Mouse (Mus musculus) neutrophil, adult 5-6 weeks (primary cell): ENCODE measurements around the gene Ormdl3. TPM values are rescaled to one million over a fixed set of nuclear protein-coding genes. Genes with fewer than 3 reads are reported as not detected.

ENCODE experiments used
- ATAC-seq: fragments of 151-379, 151-347 bp; 2 replicates; pipeline ENCODE4 v1.8.0; 2017; ENCODE audit warnings: mild to moderate bottlenecking, moderate TSS enrichment; ENCODE audit not compliant: insufficient number of reproducible peaks, poor library complexity, low FRiP score, severe bottlenecking; ENCODE audit errors: extremely low read depth
- total RNA-seq: library from RNA; stranded (forward); fragments of 200-1000 nt; gene quantifications from 2 replicates; pipeline ENCODE4 v1.2.3, GENCODE M21; 2017

The Ormdl3 gene
- total RNA-seq, 1 experiment from 2014 or later = 18.6 TPM

DNA sequence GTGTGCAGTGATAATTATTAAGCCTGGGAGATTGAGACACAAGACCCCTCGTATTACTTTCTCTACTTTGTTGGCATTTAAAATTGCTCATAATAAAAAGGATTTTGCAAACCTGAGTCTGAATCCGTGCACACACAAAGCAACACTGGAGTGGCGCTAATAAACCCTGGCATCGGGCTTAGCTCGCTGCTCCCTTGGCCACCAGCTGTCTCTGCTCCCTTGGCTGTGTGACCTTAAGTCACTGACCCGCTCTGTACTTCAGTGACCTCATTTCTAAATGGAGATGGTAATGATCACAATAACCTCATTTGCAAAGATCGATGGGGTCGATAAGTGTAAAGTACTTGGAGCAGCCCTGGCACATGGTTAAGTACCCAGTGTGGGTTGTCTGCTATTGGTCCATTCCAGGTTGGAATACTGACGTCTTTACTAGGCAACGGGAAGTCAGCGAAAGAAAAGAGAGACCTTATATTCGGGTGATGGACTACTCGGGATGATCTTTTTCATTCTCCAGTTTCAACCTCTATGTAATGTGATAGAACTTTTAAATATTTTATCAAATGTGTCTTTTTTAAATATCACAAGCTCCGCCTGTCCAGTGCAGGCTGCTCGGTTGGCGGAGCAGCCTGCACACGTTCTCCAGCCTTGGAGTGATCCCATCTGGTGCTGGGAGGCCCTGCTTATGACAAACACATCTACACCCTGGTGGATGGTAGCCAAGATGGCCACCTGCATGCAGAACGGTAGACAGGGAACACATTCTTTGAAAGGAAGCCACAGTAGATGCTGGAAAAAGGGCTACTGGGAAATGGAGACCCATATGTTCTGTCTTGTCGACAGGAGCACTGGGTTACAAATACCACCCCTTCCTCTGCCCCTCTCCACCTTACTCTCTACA, 3.6 kb upstream of the Ormdl3 start:
- ATAC-seq = no peak

- no peak for ATAC-seq
Measured at GRCm38 (mm10) chr11:98589306-98589705, 2.1 kb upstream of the Ormdl3 start.

DNA sequence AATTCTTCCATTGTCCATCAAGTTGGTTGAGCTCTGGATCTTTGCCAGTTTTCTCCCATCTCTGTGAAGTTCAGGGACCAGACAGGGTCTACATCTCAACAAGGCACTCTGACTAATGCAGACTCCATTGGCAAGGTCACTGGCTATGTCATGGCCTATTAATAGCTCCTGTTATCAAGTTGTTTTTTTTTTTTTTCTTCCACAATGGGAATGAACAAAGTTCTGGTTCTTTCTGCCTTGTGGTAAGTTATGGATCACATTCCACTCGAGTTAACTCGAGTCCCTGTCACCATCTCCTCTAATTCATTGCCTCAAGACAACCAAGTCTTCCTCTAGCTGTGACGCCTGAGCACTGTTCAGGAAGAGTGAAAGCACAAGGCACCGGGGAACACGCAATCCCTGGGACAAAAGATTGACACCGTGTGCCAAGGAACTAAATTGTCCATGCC, 1.7 kb upstream of the Ormdl3 start:
- no peak for ATAC-seq

GRCm38 (mm10) chr11:98587684-98588546, 747 bp upstream of the Ormdl3 start:
- ATAC-seq = no peak

GRCm38 (mm10) chr11:98586087-98586891, 879 bp downstream of the Ormdl3 start:
- ATAC-seq = no peak

DNA sequence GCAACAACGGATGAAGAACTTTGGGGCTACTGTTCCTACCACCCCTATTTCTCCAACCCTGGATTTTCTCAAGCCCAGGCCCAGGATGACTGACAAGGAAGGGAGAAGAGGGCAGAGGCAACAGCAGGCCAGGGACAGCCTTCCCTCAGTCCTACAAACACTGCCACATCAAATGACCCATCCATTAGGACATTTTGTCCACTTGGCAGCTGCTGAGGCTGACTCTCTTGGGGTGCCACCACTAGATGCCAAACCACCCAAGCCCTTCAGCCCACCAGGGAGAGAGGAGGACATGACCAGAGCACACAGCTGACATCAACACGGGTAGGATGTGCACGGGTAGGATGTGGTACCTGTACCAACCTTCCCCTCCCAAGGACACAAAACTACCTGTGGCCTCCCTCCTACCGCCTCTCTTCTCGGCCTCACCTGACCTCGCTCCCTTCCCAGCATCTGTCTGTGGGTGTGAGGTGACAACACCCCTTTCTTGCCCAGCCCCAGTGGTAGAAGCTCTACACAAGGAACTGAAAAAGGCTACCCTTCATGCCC, 2.5 kb downstream of the Ormdl3 start:
- no peak for ATAC-seq

DNA sequence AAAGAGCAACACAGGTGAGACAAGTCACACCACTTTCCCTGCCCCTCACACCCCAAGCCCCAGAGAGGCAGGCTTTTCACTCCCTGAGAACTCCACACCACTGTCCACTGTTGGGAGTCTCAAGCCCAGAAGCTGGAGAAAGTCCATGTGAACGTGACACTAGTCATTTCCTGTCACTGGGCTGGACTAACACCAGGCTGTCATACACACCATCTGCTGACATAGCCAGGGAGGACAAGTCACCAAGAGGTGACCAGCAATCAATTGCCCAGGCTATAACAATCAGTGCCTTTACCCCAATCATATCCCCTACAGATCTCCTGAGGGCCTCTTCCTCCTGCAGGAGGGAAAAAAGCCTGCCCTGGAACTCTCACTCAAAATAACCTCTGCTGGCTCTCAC, 3.0 kb downstream of the Ormdl3 start:
- no peak for ATAC-seq

GRCm38 (mm10) chr11:98583571-98583970, 3.6 kb downstream of the Ormdl3 start:
- no peak for ATAC-seq

DNA sequence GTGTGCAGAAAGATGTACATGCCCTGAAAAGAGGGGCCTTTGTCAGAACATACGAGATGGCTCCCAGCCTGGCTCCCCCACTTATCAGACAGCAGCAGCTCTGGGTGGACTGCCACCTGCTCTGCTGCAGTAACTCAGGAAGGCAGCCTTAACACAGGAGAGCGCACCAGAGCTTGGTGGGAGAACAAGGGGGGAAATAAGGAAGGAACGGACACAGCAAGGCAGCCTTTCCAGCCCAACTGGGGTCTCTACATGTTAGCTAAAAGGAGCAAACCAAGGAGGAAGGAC, 4.0 kb downstream of the Ormdl3 start:
- ATAC-seq = no peak

GRCm38 (mm10) chr11:98582551-98583264, 4.5 kb downstream of the Ormdl3 start:
- ATAC-seq = no peak

GRCm38 (mm10) chr11:98582030-98582388, 5.2 kb downstream of the Ormdl3 start:
- ATAC-seq = no peak

GRCm38 (mm10) chr11:98581286-98582029, 5.7 kb downstream of the Ormdl3 start:
- ATAC-seq = no peak

GRCm38 (mm10) chr11:98580301-98581121, 6.7 kb downstream of the Ormdl3 start:
- no peak for ATAC-seq

GRCm38 (mm10) chr11:98577776-98578175, 9.4 kb downstream of the Ormdl3 start:
- ATAC-seq = no peak

DNA sequence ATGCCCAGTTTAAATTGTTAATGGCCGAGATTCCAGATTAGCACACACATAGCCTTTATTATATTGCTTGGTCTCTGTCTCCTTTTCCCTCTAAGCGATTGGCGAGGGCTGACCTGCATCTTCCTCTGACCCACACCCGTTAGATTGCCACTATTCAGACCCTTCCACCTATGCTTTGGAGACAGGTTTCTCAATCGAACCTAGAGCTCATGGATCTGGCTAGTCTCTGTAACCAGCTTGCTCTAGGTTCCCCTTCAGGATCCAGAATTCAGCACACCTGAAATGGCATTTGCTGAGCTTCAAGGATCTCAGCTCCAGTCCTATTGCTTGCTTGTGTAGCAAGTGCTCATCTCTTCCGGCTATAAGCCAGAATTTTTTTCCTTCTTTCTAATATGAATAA, 17.7 kb downstream of the Ormdl3 start:
- no peak for ATAC-seq

DNA sequence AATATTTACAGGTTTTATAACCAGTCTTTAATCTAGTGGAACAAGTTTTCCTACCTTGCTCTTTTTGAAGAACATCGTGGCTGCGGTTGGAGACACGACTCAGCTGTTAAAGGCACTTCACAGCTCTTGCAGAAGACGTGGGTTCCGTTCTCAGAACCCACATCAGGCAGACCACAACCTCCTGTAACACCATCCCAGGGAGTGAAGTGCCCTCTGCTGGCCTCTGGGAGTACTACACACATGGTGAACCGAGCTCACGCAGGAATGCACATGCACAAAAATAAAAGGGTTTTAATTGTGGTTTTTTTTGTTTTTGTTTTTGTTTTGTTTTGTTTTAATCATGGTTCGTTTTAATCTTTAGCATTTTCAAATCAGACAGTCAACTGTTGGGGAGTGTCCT, 18.8 kb downstream of the Ormdl3 start:
- no peak for ATAC-seq

DNA sequence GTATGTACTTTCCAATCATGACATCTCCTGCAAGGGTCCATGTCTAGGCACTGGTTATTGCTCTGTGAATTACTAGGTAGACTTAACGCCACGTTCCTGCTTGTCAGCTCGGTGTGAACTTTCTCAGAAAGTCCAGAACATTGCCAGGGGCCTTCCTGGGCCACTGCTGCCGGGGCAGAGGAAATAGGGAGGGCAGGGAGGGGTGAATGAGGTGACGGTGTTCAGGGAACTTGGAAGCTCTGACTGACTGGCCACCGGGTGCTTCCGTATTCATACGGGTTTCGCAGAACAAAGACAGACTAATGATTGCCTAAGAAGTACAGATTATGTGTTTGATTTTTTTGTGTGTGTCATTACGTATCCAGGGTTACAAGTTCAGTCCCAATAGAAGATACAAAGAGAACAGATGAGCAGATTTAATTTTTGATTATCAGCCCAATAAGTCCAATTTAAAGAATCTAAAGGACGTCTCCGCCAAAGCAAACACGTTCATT, 23.2 kb downstream of the Ormdl3 start:
- ATAC-seq = no peak
